Mouse (Mus musculus) kidney, adult 2 months (tissue): ENCODE measurements at regions not wholly inside any gene's neighbourhood (a gene's known extent, or its start where the extent isn't known, plus 50 kb on each side); places are given as distances from the start of the nearest gene placed in this dataset.
A peak's percentile ranks its signal among the peaks of the same experiment; 100 is the strongest.

Experiments
- DNase-seq: peaks from one replicate; pipeline ENCODE4 v3.0.0; 2021
- H3K27ac ChIP-seq: fragments of 200-500 bp; 2 replicates; pipeline ENCODE4 v1.5.1; 2012; ENCODE audit warnings: low read depth, low read length, control low read depth, inconsistent platforms; ENCODE audit not compliant: insufficient read depth
- H3K27me3 ChIP-seq: fragments of 200-500 bp; replicated peaks from 2 replicates; pipeline ENCODE4 v1.6.1; 2012; ENCODE audit warnings: mild to moderate bottlenecking, moderate library complexity, low read length, inconsistent platforms; ENCODE audit not compliant: control insufficient read depth, insufficient read depth
- H3K36me3 ChIP-seq: fragments of 200-500 bp; 2 replicates; pipeline ENCODE4 v1.6.1; 2012; ENCODE audit warnings: mild to moderate bottlenecking, moderate library complexity, low read length, inconsistent platforms; ENCODE audit not compliant: control insufficient read depth, insufficient read depth
- H3K4me1 ChIP-seq: fragments of 200-500 bp; 2 replicates; pipeline ENCODE4 v1.6.1; 2011; ENCODE audit warnings: low read length; ENCODE audit not compliant: control insufficient read depth, insufficient read depth
- H3K4me3 ChIP-seq: fragments of 200-500 bp; 2 replicates; pipeline ENCODE4 v1.5.1; 2011; ENCODE audit warnings: mild to moderate bottlenecking, low read depth, low read length, control low read depth; ENCODE audit not compliant: insufficient read depth
- CTCF ChIP-seq: fragments of 200-500 bp; conservative IDR thresholded peaks from 2 replicates; pipeline ENCODE4 v1.5.1; 2011; ENCODE audit warnings: low read depth, mild to moderate bottlenecking, control low read depth, low read length, moderate library complexity, mixed read lengths; ENCODE audit not compliant: insufficient read depth, insufficient read length
- POLR2A ChIP-seq: fragments of 200-500 bp; IDR thresholded peaks from one replicate; pipeline ENCODE4 v1.6.1; 2011; ENCODE audit warnings: low read depth, low read length, control low read depth
- WGBS: fragments of 180-500 bp; shearing (Covaris S2); methylation state at CpG from one replicate; pipeline ENCODE4 v1.1.7; 2018; 5-methylcytosine and 5-hydroxymethylcytosine counted together

DNA sequence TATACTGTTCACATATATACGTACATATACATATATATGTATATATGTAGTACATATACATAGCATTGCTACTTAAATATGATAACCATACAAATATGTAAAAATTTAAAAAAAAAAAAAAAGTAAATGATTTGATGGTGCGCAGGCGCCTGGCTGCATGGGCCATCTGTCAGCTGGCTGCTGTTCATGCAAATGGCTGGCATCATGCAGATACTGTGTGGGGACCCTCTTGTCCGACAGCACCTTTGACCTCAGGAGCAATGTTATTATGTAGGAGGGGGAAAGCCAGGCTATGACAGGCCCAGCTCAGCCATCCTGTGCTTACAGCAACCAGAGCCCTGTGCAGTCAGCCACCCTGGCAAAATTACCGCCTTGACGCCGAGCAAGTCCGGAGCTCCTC is 65.1 kb upstream of the Tnrc6c start:
- WGBS, result 94% methylated on average over 8 of the region's 8 CpGs
- Histone ChIP-seq H3K27ac (no peak overlapping the region), H3K4me3 (no peak overlapping the region), H3K36me3 (no peaks in the 10 kb centered on the region), H3K4me1 (no peaks in the 10 kb centered on the region), H3K27me3 (no peaks in the 10 kb centered on the region)
- no peak for DNase-seq
- TF ChIP-seq CTCF, result no peak
- TF ChIP-seq POLR2A, result no peak

DNA sequence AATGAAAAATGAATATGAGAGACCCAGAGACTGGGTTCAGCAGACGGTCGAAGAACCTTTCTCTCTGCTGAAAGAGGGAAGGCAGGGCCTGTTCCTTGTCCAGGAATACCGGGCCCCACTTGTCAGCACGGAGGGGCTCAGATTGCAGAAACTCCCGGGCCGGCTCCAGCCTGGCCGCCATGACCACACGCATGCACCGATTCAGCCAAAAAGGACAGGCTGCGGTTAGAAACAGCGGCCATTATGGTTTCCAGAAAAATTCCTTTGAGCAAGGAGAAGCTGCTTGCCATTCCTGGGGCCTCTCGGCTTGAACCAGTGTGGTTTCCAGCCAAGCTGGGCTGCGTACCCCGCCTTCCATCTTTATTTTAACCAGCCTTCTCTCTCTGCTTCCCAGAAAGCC is 64.7 kb upstream of the Tnrc6c start:
- H3K36me3 ChIP-seq, result no peaks in the 10 kb centered on the region
- DNase-seq, result no peak
- no peak for TF ChIP-seq CTCF
- no peak for TF ChIP-seq POLR2A
- H3K27ac ChIP-seq, result no peak overlapping the region
- 81% methylated on average over 14 of the region's 14 CpGs for WGBS
- no peaks in the 10 kb centered on the region for H3K4me1 ChIP-seq
- H3K4me3 ChIP-seq, result no peak overlapping the region
- H3K27me3 ChIP-seq, result no peaks in the 10 kb centered on the region

DNA sequence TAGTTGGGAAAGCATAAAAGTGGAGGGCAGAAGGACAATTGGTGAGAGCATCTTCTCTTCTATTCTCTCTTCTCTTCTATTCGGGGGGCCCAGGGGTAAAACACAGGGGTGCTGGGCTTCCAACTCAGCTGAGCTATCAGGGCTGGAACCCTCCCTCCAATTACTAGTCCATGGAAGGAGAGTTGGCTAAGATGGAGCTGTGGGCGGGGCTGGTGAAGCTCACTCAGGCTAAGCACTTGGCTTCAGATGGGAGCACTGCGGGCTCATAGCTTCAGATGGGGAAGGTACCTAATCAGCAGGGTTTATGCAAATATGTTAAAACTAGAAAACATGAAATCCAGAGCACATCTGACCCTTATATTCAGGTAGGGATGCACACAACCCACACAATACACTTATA is 61.5 kb upstream of the Tnrc6c start:
- Histone ChIP-seq H3K27me3 (no peaks in the 10 kb centered on the region), H3K4me1 (no peaks in the 10 kb centered on the region), H3K27ac (no peak overlapping the region), H3K4me3 (no peak overlapping the region), H3K36me3 (no peaks in the 10 kb centered on the region)
- TF ChIP-seq POLR2A, result no peak
- no peak for TF ChIP-seq CTCF
- no peak for DNase-seq
- 79% methylated on average over 3 of the region's 3 CpGs for WGBS

DNA sequence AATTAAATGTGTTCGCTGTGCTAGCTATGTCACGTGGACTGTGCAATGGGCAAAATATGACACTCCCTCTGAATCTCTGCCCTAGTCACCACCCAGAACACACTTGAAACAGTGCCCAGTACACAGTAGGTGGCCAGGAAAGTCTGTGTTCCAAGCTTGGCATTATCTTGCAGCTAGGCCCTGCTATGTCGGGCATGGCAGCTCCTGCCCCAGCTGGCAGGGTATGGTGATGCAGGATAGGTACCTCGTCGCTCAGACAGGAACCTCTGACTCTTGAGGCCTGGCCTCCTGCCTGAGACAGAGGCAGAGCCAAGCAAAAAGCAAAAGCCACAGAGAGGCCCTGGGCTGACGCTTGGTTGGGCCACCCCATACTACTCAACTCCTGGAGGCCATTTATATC is 57.9 kb upstream of the Tnrc6c start:
- DNase-seq, result peak; percentile 14
- H3K36me3 ChIP-seq, result no peaks in the 10 kb centered on the region
- H3K4me3 ChIP-seq, result no peak overlapping the region
- no peaks in the 10 kb centered on the region for H3K27me3 ChIP-seq
- TF ChIP-seq CTCF, result no peak; the same call in 1 of the 2 replicates
- TF ChIP-seq POLR2A, result no peak
- WGBS, result 77% methylated on average over 6 of the region's 6 CpGs
- H3K27ac ChIP-seq, result no peak overlapping the region
- H3K4me1 ChIP-seq, result peaks cover 10% of the 10 kb centered on the region; the same call in 1 of the 2 replicates

DNA sequence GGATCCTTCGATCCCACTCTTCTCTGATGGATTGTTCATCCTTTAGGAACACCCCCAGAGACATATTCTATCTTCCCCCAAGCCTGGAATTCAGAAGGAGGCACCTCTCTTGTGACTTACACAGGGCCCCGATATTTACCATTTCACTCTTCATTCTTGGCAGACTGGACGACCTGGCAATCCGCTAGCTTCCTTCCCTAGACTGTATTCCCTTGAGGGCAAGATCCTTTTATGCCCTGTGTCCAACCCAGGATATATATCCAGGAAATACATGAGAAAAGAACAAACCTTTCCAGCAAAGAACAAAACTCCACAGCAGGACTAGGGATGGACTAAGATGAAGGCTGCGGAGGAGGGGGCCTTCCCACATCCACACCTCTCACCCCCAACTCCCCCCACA is 56.3 kb upstream of the Tnrc6c start:
- DNase-seq, result peak; percentile 13
- H3K36me3 ChIP-seq, result no peaks in the 10 kb centered on the region
- TF ChIP-seq POLR2A (no peak), CTCF (no peak)
- H3K27ac ChIP-seq, result no peak overlapping the region
- no peak overlapping the region for H3K4me3 ChIP-seq
- 53% methylated on average over 5 of the region's 5 CpGs for WGBS
- H3K4me1 ChIP-seq, result peaks cover 10% of the 10 kb centered on the region; the same call in 1 of the 2 replicates
- no peaks in the 10 kb centered on the region for H3K27me3 ChIP-seq

DNA sequence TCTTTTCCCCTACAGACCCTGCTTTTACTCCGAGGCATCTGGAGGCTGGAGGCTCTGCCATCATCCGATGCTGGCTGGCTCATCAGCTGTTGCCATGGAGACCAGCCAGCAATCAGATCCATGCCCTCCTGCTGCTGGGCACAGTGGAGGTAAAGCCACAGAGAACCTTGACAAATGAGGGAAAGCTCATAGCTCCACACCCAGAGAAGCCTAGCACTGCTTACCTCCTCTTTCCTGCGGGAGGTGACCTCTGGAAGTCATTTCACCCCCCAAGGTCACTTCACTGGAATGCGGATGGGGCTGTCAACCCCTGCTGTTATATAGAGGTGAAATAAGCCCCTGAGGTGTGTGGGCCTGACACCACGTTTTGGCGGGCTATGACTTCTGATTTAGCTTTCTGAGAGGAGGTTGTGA is 55.9 kb upstream of the Tnrc6c start:
- 25% methylated on average over 6 of the region's 6 CpGs for WGBS
- Histone ChIP-seq H3K4me3 (no peak overlapping the region), H3K27ac (peak overlapping the region; percentile 48; the same call in 1 of the 2 replicates), H3K4me1 (peaks cover 10% of the 10 kb centered on the region; the same call in 1 of the 2 replicates), H3K27me3 (no peaks in the 10 kb centered on the region), H3K36me3 (no peaks in the 10 kb centered on the region)
- TF ChIP-seq CTCF (no peak), POLR2A (no peak)
- DNase-seq, result peak; percentile 32

DNA sequence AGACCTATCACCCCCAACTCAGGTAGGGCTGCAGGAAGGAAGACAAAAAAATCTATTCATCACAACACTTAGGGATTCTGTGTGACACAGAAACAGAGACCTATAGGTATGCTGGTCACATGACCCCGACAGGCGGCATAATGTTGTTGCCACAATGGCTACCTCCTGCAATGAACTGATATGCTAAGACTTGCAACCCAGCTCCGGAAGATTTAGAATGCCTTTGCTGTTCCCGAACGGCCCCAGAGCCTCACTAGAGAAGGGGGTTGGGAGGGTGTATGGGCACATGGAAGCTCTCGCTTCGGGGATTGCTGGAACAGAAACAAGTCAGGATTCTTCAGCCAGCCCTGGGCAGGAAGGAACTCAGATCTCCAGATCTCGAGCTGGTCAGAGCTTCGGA is 55.5 kb upstream of the Tnrc6c start:
- H3K4me1 ChIP-seq, result peaks cover 10% of the 10 kb centered on the region; the same call in 1 of the 2 replicates
- peak overlapping the region; percentile 43 for H3K4me3 ChIP-seq
- TF ChIP-seq POLR2A (no peak), CTCF (no peak)
- 8% methylated on average over 9 of the region's 9 CpGs for WGBS
- peak overlapping the region; percentile 48 for H3K27ac ChIP-seq
- H3K27me3 ChIP-seq, result no peaks in the 10 kb centered on the region
- peak; percentile 17 for DNase-seq
- H3K36me3 ChIP-seq, result no peaks in the 10 kb centered on the region
